ENCODE assay signal across 17 mouse cellular contexts in genomic region chr3:11481676-11482075, GRCm38 (mm10).
"Had no signal": no experiment of that assay in that cellular context is flagged by ENCODE, and none has a peak within 500 bp of the region (broad histone marks: within the 10 kb centered on the region; RNA-seq: fewer than 3 reads in every experiment).

No protein-coding gene starts in this region.

- H3K36me3 ChIP-seq: intestine, embryonic 15.5 days; limb, embryonic 12.5 days; limb, embryonic 15.5 days; midbrain, embryonic 10.5 days; midbrain, embryonic 13.5 days had no signal

- H3K27ac ChIP-seq: intestine, embryonic 15.5 days; limb, embryonic 12.5 days; limb, embryonic 15.5 days; liver, embryonic 14.5 days; midbrain, embryonic 10.5 days; midbrain, embryonic 13.5 days; stomach, postnatal 0 days had no signal

- H3K9me3 ChIP-seq: intestine, embryonic 15.5 days; limb, embryonic 12.5 days; limb, embryonic 15.5 days; midbrain, embryonic 13.5 days had no signal

- H3K9ac ChIP-seq: intestine, embryonic 15.5 days; limb, embryonic 12.5 days; limb, embryonic 15.5 days; liver, embryonic 14.5 days; liver, postnatal 0 days; lung, embryonic 14.5 days; midbrain, embryonic 13.5 days had no signal

- DNase-seq: left cerebral cortex, postnatal 4 days; liver, postnatal 0 days; lung, embryonic 14.5 days; lung, postnatal 36 days; thymus, adult 2 months; thymus, postnatal 14 days had no signal

- ATAC-seq: hindbrain, embryonic 16.5 days; intestine, embryonic 15.5 days; liver, postnatal 0 days; lung, postnatal 0 days; midbrain, embryonic 13.5 days had no signal

- H3K4me3 ChIP-seq: intestine, embryonic 15.5 days; limb, embryonic 12.5 days; limb, embryonic 15.5 days; megakaryocyte, embryonic 14.5 days; midbrain, embryonic 10.5 days; midbrain, embryonic 13.5 days had no signal

- H3K4me1 ChIP-seq: intestine, embryonic 15.5 days; limb, embryonic 12.5 days; limb, embryonic 15.5 days; megakaryocyte, embryonic 14.5 days; midbrain, embryonic 10.5 days; midbrain, embryonic 13.5 days had no signal

- H3K27me3 ChIP-seq: intestine, embryonic 15.5 days; limb, embryonic 12.5 days; limb, embryonic 15.5 days; megakaryocyte, embryonic 14.5 days; midbrain, embryonic 13.5 days had no signal

- H3K4me2 ChIP-seq: intestine, embryonic 15.5 days; limb, embryonic 12.5 days; limb, embryonic 15.5 days; liver, embryonic 11.5 days; lung, embryonic 14.5 days; midbrain, embryonic 13.5 days had no signal
